Mouse (Mus musculus): ENCODE results near the gene Pip4k2a. TPM values are rescaled to one million over a fixed set of nuclear protein-coding genes. Genes with fewer than 3 reads are reported as not detected.

The Pip4k2a gene
- polyA plus RNA-seq, 1 experiment from 2014 or later: 7.5 TPM

DNA sequence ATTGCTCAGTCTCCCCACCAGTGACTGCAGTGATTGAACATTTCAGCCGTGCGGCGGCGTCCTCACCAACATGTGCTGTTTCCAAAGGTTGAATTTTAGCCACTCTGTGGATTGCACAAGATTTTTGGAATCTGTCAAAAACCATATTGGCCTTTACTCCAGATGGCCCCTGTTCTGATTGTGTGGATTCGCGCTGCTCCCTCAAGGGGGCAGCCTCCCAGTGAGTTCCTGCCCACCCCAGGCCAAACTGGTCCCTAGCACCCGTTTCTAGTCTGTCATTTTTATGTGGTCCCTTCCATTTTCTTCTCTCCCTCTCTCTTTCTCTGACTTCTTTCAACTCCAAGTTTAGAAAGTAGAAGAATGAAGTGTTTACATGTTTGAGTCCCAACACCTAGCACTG is 178.4 kb downstream of the Pip4k2a start:
- peaks cover 8% of the 10 kb centered on the region; the same call in 1 of the 2 replicates for H3K27me3 ChIP-seq
- no peak for ATAC-seq (ENCODE audit: insufficient number of reproducible peaks, insufficient read depth, low FRiP score, low TSS enrichment, low read depth)
- H3K9me3 ChIP-seq: no peaks in the 10 kb centered on the region
- no peak overlapping the region for H3K4me3 ChIP-seq
- peaks cover 22% of the 10 kb centered on the region for H3K4me1 ChIP-seq
- no peak overlapping the region for H3K4me2 ChIP-seq
- no peaks in the 10 kb centered on the region for H3K36me3 ChIP-seq
- WGBS: 71% methylated on average over 7 of the region's 7 CpGs
- no peak overlapping the region for H3K9ac ChIP-seq
- H3K27ac ChIP-seq: no peak overlapping the region

DNA sequence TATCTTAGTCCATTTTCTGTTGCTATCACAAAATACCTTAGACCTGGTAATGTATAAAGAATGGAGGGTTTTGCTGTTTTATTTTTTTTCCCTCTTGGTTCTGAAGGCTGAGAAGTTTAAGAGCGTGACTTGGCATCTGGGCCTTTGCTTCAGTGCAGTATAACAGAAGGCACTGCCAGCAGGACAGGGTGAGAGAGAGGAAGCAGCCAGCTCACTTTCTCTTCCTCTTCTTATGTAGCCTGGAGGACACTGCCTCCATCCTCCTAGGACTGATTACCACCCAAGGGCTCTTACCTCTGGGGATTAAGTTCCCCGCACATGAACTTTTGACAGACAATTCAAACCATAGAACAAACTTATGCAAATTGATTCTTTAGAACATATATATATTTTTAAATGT is 181.9 kb downstream of the Pip4k2a start:
- no peak overlapping the region for H3K27ac ChIP-seq
- peaks cover 27% of the 10 kb centered on the region for H3K27me3 ChIP-seq
- H3K4me3 ChIP-seq: no peak overlapping the region
- WGBS: 88% methylated on average over 2 of the region's 2 CpGs
- no peak for ATAC-seq (ENCODE audit: insufficient number of reproducible peaks, insufficient read depth, low FRiP score, low TSS enrichment, low read depth)
- no peaks in the 10 kb centered on the region for H3K36me3 ChIP-seq
- H3K9ac ChIP-seq: no peak overlapping the region
- H3K9me3 ChIP-seq: no peaks in the 10 kb centered on the region
- H3K4me2 ChIP-seq: no peak overlapping the region
- H3K4me1 ChIP-seq: peaks cover 8% of the 10 kb centered on the region; the same call in 1 of the 2 replicates

DNA sequence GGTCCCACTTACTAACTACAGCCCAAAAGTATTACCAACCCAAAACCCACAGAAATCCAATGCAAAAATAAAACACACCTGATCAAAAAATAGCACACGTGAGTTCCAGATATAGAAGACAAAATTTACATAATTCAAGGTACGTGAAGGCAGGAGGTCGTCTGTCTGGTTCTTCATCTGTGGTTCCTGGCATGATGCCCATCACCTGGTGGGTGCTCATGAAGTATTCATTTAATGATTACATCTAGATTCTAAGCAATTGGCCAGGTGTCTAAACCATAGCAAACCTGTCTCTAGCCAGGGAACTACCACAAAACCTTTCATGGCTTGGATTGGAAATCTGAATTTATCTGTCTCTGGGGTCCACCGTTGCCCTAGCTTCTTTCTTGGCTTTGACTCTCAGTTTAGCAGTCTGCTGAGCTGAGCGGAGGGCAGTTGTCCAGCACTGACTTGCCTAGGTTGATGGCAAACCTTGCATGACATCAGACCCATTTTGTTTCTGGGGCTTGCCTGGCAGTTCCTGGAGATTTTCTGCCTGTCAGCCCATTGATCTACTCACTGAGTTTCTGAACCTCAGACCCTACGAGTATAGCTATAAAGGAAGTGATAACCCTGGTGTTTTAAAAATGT is 182.5 kb downstream of the Pip4k2a start:
- no peaks in the 10 kb centered on the region for H3K36me3 ChIP-seq
- no peak for ATAC-seq (ENCODE audit: insufficient number of reproducible peaks, insufficient read depth, low FRiP score, low TSS enrichment, low read depth)
- no peak overlapping the region for H3K4me3 ChIP-seq
- H3K27me3 ChIP-seq: peaks cover 27% of the 10 kb centered on the region
- WGBS: 71% methylated on average over 6 of the region's 6 CpGs
- no peak overlapping the region for H3K4me2 ChIP-seq
- H3K9ac ChIP-seq: no peak overlapping the region
- H3K4me1 ChIP-seq: peaks cover 8% of the 10 kb centered on the region; the same call in 1 of the 2 replicates
- no peaks in the 10 kb centered on the region for H3K9me3 ChIP-seq
- H3K27ac ChIP-seq: no peak overlapping the region

DNA sequence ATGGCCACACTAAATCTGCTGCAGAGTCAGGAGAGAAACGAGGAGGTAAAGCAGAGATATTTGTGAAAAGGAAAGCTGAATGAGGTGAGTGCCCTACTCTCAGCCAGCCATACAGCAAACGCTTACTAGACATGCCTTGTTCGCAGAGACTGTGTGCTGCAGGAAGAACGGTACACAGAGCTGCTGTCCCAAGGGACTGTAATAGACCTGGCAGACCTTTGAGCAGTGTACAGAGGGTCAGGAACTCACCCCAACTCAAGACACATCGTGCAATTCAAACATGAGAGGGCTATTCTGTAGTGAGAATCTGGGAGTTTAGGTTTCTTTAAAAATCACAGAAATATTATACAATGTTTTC is 183.5 kb downstream of the Pip4k2a start:
- peaks cover 27% of the 10 kb centered on the region for H3K27me3 ChIP-seq
- no peak overlapping the region for H3K4me2 ChIP-seq
- ATAC-seq (ENCODE audit: insufficient number of reproducible peaks, insufficient read depth, low FRiP score, low TSS enrichment, low read depth): no peak
- no peak overlapping the region for H3K9ac ChIP-seq
- H3K9me3 ChIP-seq: no peaks in the 10 kb centered on the region
- H3K27ac ChIP-seq: no peak overlapping the region
- H3K36me3 ChIP-seq: no peaks in the 10 kb centered on the region
- peaks cover 8% of the 10 kb centered on the region; the same call in 1 of the 2 replicates for H3K4me1 ChIP-seq
- no peak overlapping the region for H3K4me3 ChIP-seq
- WGBS: 19% methylated on average over 5 of the region's 5 CpGs

DNA sequence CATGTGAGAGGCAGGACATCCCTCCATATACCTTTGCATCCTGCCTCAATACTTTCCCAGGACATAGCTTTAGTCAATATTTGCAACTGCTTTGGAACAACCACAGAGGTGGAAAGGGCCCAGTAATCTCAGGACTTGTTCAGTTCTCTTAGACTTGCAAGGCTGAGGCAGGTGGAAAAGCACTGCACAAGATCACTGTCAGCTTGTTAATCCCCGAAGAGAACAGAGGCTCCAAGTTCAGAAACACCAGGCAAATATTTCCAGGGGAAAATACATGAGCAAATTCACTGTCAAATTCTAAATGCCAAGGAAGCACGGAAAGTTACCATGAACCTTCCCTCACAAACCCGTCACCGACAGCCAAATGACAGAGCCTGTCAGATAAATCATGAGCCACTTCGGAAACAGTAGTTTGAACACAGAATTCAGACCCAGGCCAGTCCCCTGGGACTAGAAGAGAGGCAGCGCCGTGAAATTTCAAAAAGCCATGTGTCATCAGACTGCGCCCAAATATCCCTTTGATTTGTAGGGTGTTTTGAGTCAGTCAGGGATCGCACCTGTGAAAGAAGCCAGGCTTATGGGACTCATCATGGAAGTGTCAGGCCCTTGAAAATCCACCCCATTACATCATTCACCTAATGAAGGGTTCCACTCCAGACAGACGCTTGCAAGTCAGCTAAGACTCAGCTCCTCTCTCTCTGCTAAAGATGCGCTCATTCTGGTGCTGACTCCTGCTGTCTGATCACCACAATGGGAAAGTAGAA is 184.1 kb downstream of the Pip4k2a start:
- H3K9ac ChIP-seq: no peak overlapping the region
- peaks cover 8% of the 10 kb centered on the region; the same call in 1 of the 2 replicates for H3K4me1 ChIP-seq
- no peaks in the 10 kb centered on the region for H3K9me3 ChIP-seq
- ATAC-seq (ENCODE audit: insufficient number of reproducible peaks, insufficient read depth, low FRiP score, low TSS enrichment, low read depth): no peak
- WGBS: 57% methylated on average over 11 of the region's 11 CpGs
- peaks cover 27% of the 10 kb centered on the region for H3K27me3 ChIP-seq
- H3K4me2 ChIP-seq: no peak overlapping the region
- no peak overlapping the region for H3K27ac ChIP-seq
- H3K4me3 ChIP-seq: no peak overlapping the region
- no peaks in the 10 kb centered on the region for H3K36me3 ChIP-seq

DNA sequence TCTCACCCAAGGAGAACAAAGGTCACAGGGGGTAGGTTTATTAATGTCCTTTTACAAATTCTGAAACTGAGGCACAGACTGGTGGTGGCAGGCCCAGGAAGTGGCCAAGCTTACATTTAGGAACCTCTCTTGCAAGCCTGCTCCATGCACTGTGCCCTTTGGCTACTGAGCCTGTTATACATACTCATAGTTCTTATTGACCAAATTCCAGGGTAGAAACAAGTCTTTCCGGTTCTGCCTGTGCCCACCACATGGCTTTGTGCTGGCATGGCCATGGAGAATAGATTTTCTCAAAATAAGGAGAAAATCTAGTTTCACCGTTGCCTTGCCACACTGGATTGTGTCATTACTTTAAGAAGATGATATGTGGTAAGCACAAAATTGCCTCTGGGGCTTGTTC is 190.0 kb downstream of the Pip4k2a start:
- no peak for ATAC-seq (ENCODE audit: insufficient number of reproducible peaks, insufficient read depth, low FRiP score, low TSS enrichment, low read depth)
- WGBS: 7% methylated on average over 2 of the region's 2 CpGs
- Histone ChIP-seq H3K27ac (no peak overlapping the region), H3K9me3 (no peaks in the 10 kb centered on the region), H3K4me2 (no peak overlapping the region), H3K9ac (no peak overlapping the region), H3K36me3 (no peaks in the 10 kb centered on the region), H3K4me3 (no peak overlapping the region), H3K27me3 (peaks cover 27% of the 10 kb centered on the region), H3K4me1 (peaks cover 5% of the 10 kb centered on the region; the same call in 1 of the 2 replicates)

DNA sequence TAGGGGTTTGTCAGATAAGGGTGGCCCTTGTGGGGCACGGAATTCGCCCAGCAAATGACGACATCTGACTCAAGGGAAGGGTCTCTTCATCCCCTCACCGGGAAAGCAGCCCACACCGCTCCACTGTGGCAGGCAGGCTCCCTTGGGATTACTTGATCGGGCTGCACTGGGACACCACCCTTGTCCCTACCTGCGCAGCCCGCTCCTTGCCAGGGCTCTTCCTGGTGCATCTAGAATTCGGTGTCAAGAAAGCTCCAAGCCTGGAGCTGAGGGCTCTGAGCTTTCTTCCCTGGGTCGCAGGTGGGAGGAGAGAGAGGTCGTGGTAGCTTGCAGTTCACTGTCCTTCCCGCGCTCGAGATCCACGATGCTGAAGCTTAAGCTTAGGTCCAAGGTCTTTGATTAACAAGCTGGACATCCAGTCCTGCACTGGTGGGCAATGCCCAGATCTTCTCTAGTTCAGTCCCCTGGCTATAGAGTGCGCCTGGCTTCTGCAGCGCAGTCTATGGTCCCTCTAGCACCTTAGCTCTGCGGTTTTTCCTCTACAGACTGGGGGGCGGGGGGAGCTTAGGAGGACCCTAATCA is 196.6 kb downstream of the Pip4k2a start:
- no peak for ATAC-seq (ENCODE audit: insufficient number of reproducible peaks, insufficient read depth, low FRiP score, low TSS enrichment, low read depth)
- 3% methylated on average over 19 of the region's 19 CpGs for WGBS
- Histone ChIP-seq H3K9ac (0 out of 2 replicates have a peak overlapping the region, but pooled peaks have one; percentile 11), H3K27ac (no peak overlapping the region), H3K9me3 (no peaks in the 10 kb centered on the region), H3K4me1 (peaks cover 26% of the 10 kb centered on the region), H3K4me3 (peak overlapping the region; percentile 46), H3K4me2 (peak overlapping the region; percentile 74), H3K27me3 (peaks cover 76% of the 10 kb centered on the region), H3K36me3 (no peaks in the 10 kb centered on the region)

DNA sequence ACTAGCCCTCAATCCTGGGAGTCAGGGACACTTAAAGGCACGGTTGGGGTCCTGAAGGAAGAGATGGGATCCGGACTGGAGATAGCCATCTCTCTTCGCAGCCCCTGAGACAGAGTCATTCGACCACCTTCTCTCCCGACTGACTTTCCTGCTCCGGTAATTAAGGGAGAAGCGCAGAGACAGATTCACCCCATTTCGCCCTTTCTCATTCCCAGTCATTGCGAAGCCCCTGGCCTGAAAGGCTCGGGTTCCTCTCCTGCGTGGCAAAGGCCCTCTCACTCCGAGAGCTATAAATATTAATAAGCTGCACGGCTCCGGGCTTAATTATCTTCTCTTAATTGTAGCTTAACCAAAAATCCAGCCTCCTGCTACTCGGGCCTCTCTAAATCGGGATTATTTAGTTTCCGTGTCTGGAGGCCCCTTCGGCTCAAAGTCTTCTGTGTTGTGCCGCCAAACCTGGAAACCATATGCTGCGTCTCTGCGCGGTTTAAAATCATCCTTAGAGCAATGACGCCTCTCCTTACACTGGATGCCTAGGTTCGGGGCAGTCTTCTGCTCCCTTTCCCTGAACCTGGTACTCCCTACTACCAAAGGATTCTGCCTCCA is 197.2 kb downstream of the Pip4k2a start:
- no peak for ATAC-seq (ENCODE audit: insufficient number of reproducible peaks, insufficient read depth, low FRiP score, low TSS enrichment, low read depth)
- peak overlapping the region; percentile 74 for H3K4me2 ChIP-seq
- no peak overlapping the region for H3K27ac ChIP-seq
- under 1% methylated on average over 24 of the region's 24 CpGs for WGBS
- peaks cover 73% of the 10 kb centered on the region for H3K27me3 ChIP-seq
- peak overlapping the region; percentile 63 for H3K9ac ChIP-seq
- H3K4me1 ChIP-seq: peaks cover 26% of the 10 kb centered on the region
- H3K4me3 ChIP-seq: peak overlapping the region; percentile 46
- H3K9me3 ChIP-seq: no peaks in the 10 kb centered on the region
- no peaks in the 10 kb centered on the region for H3K36me3 ChIP-seq

DNA sequence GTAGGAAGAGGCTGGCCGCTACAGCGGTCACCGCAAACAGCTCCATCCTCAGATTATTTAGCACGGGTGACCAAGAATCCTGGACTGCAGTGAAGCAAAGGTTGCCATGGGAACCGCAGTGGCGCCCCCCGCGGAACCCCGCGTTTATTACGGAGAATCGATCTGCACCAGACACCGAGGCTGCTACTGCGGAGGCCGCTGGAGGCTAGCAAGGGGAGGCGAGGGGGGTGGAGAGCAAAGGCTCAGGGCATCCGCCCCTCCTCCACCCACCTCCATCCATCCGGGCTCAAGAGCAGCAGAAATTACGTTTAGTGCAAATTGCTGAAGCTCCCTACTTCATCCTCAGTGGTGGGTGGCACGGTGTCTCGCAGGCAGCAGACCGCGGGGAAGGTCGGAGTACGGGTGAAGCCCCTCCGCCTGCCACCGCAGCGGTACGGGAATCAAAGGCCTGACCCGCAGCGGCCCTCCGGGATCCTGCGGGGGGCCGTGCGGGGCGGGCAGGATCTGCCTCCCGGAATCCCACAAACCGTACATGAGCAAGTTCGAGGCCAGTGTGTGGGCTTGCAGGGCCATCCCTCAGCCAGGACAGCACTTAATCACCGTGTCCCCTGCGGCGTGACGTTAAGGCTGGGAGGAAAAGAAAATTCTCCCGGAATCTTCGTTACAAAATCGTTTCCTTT is 197.8 kb downstream of the Pip4k2a start:
- Histone ChIP-seq H3K9ac (peak overlapping the region; percentile 63), H3K36me3 (no peaks in the 10 kb centered on the region), H3K4me1 (peaks cover 26% of the 10 kb centered on the region), H3K9me3 (no peaks in the 10 kb centered on the region), H3K4me3 (peak overlapping the region; percentile 46), H3K4me2 (peak overlapping the region; percentile 74), H3K27me3 (peaks cover 79% of the 10 kb centered on the region), H3K27ac (no peak overlapping the region)
- WGBS: under 1% methylated on average over 46 of the region's 46 CpGs
- ATAC-seq (ENCODE audit: insufficient number of reproducible peaks, insufficient read depth, low FRiP score, low TSS enrichment, low read depth): no peak

DNA sequence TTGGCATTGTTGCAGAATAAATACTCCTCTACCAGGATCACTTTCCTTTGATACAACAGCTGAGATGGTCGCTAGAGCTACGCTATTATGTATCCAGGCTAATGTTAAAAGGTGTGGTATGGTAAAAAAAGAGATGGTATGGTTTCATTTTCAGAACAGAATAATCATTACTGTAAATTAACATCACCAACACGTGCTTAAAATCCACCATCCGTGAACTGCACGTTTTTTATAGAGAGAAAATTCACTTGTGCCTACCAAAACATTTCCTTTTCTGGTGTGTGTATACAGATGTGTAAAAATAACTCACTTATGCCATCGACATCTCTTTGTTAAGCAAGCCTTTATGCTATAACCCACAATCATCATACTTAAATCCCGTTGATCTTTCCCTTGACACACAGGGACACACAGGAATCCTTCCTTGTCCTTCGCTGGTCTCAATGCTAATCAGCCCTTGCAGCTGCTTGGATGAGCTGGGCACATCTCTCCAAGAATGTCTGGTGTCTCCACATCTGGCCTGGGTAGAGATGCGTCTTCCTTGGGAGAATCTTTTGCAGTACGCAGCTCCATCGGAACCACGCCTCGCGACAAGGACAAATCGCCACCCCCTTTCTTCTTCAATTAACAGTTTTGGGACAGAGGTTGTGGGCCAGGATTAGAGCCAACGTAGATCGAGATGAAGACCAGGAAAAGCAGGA is 198.5 kb downstream of the Pip4k2a start:
- H3K27ac ChIP-seq: no peak overlapping the region

DNA sequence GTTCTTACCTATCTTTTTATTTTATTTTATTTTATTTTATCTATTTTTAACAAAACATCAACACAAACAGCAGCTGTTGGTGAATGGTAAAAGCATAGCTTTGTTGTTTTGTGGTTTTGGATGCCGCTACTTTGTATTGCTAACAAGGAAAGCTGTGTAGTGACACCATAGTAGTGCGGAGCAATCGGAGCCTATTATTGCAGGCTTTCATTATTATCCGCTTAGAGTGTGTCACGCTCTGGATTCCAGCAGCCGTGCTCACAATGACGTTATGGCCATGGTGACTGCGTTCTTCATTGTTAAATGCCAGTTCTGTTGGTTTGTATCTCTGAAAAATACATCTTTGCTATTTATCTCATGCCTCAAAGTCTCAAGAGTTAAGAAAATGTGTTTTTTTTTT is 200.2 kb downstream of the Pip4k2a start:
- Histone ChIP-seq H3K27me3 (peaks cover 64% of the 10 kb centered on the region), H3K36me3 (no peaks in the 10 kb centered on the region)
- ATAC-seq (ENCODE audit: insufficient number of reproducible peaks, insufficient read depth, low FRiP score, low TSS enrichment, low read depth): no peak

More for the DNA sequence above, 198.5 kb downstream of the Pip4k2a start:
- Histone ChIP-seq H3K4me3 (peak overlapping the region; percentile 46), H3K36me3 (no peaks in the 10 kb centered on the region), H3K27me3 (peaks cover 79% of the 10 kb centered on the region), H3K9me3 (no peaks in the 10 kb centered on the region), H3K4me1 (peaks cover 26% of the 10 kb centered on the region), H3K9ac (peak overlapping the region; percentile 63), H3K4me2 (peak overlapping the region; percentile 74)
- 12% methylated on average over 17 of the region's 17 CpGs for WGBS
- ATAC-seq (ENCODE audit: insufficient number of reproducible peaks, insufficient read depth, low FRiP score, low TSS enrichment, low read depth): no peak

More for the DNA sequence above, 200.2 kb downstream of the Pip4k2a start:
- Histone ChIP-seq H3K9me3 (no peaks in the 10 kb centered on the region), H3K27ac (no peak overlapping the region), H3K4me3 (no peak overlapping the region), H3K4me2 (no peak overlapping the region), H3K4me1 (peaks cover 26% of the 10 kb centered on the region), H3K9ac (no peak overlapping the region)
- WGBS: 45% methylated on average over 8 of the region's 8 CpGs
